Mouse (Mus musculus) stomach, embryonic 14.5 days (tissue): ENCODE measurements around the gene Asic2. TPM values are rescaled to one million over a fixed set of nuclear protein-coding genes. Genes with fewer than 3 reads are reported as not detected.
A peak's percentile ranks its signal among the peaks of the same experiment; 100 is the strongest.

Experiments
- ATAC-seq: fragments of 200-750 bp; cut with Nextera tagmentation; 2 replicates; pipeline ENCODE4 v1.8.0; 2017; ENCODE audit warnings: low read depth, moderate TSS enrichment; ENCODE audit not compliant: insufficient number of reproducible peaks, insufficient read depth, low FRiP score
- H3K27ac ChIP-seq: fragments of 300-500 bp; sonication (generic); 2 replicates; pipeline ENCODE4 v1.5.1; 2014; ENCODE audit warnings: mild to moderate bottlenecking, low read length, moderate library complexity, mixed read lengths
- H3K27me3 ChIP-seq: fragments of 300-500 bp; sonication (generic); 2 replicates; pipeline ENCODE4 v1.6.1; 2014; ENCODE audit warnings: low read length, control low read depth, mixed read lengths; ENCODE audit not compliant: control insufficient read depth, insufficient read depth
- H3K36me3 ChIP-seq: fragments of 300-500 bp; sonication (generic); 2 replicates; pipeline ENCODE4 v1.6.1; 2014; ENCODE audit warnings: mild to moderate bottlenecking, control low read depth, low read length, moderate library complexity, mixed read lengths; ENCODE audit not compliant: control insufficient read depth, insufficient read depth
- H3K4me1 ChIP-seq: fragments of 300-500 bp; sonication (generic); 2 replicates; pipeline ENCODE4 v1.6.1; 2014; ENCODE audit warnings: low read length, control low read depth, mixed read lengths; ENCODE audit not compliant: control insufficient read depth, insufficient read depth
- H3K4me2 ChIP-seq: fragments of 300-500 bp; sonication (generic); replicated peaks from 2 replicates; pipeline ENCODE4 v1.6.1; 2014; ENCODE audit warnings: low read depth, low read length, control low read depth
- H3K4me3 ChIP-seq: fragments of 300-500 bp; sonication (generic); 2 replicates; pipeline ENCODE4 v1.5.1; 2014; ENCODE audit warnings: low read depth, low read length, control low read depth
- H3K9ac ChIP-seq: fragments of 300-500 bp; sonication (generic); replicated peaks from 2 replicates; pipeline ENCODE4 v1.6.1; 2014; ENCODE audit warnings: low read depth, mild to moderate bottlenecking, control low read depth, low read length, moderate library complexity, mixed read lengths
- H3K9me3 ChIP-seq: fragments of 300-500 bp; sonication (generic); 2 replicates; pipeline ENCODE4 v1.6.1; 2016; ENCODE audit warnings: low read depth, low read length, control low read depth; ENCODE audit not compliant: control insufficient read depth
- WGBS: fragments of 180-500 bp; shearing (Covaris S2); extraction: QIAGEN DNeasy Blood & Tissue Kit; methylation state at CpG from one replicate; pipeline ENCODE4 v1.1.7; 2014; 5-methylcytosine and 5-hydroxymethylcytosine counted together
- polyA plus RNA-seq: library from polyadenylated mRNA; unstranded; fragments of >200 nt; fragmentation: Nextera tagmentation; extraction: Ambion mirVana; gene quantifications from 2 replicates; pipeline ENCODE4 v1.2.1, GENCODE M21; 2014

Asic2 gene
- polyA plus RNA-seq, 1 experiment from 2014 or later: 0.27 TPM

- Histone ChIP-seq H3K4me2 (no peak overlapping the region), H3K36me3 (no peaks in the 10 kb centered on the region), H3K9ac (no peak overlapping the region), H3K4me3 (no peak overlapping the region), H3K9me3 (no peaks in the 10 kb centered on the region), H3K4me1 (no peaks in the 10 kb centered on the region), H3K27me3 (no peaks in the 10 kb centered on the region), H3K27ac (no peak overlapping the region)
- no peak for ATAC-seq
- 94% methylated on average over 2 of the region's 2 CpGs for WGBS
Observed at GRCm38 (mm10) chr11:81111626-81112025, 856.6 kb downstream of the Asic2 start.

DNA sequence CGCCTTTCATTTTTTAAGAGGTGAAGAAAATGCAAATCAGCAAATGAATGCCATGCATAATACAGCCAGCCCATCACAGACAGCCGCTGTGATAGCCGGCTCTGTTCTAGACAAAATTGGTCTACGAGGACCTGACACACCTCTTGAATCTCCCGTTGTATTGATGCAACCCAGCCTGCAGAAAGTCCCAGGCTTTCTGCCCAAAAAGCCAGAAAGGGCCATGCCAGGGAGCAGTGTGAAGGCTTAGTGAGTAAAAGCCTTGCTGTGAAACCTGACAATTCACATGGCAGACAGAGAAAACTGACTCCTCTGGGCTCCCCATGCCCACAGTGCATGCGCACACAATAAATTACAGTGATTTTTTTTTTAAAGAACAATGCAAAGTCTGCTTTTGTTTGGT is 858.2 kb downstream of the Asic2 start:
- Histone ChIP-seq H3K27me3 (no peaks in the 10 kb centered on the region), H3K4me1 (no peaks in the 10 kb centered on the region), H3K27ac (no peak overlapping the region), H3K9ac (no peak overlapping the region), H3K36me3 (no peaks in the 10 kb centered on the region), H3K4me3 (no peak overlapping the region), H3K9me3 (no peaks in the 10 kb centered on the region), H3K4me2 (no peak overlapping the region)
- ATAC-seq: no peak
- WGBS: 74% methylated on average over 6 of the region's 6 CpGs

- Histone ChIP-seq H3K36me3 (no peaks in the 10 kb centered on the region), H3K4me3 (no peak overlapping the region), H3K27ac (no peak overlapping the region), H3K4me1 (no peaks in the 10 kb centered on the region), H3K9ac (no peak overlapping the region), H3K27me3 (no peaks in the 10 kb centered on the region), H3K4me2 (no peak overlapping the region), H3K9me3 (no peaks in the 10 kb centered on the region)
- ATAC-seq: no peak
- 83% methylated on average over 1 of the region's 1 CpGs for WGBS
Observed at GRCm38 (mm10) chr11:81106949-81107348, 861.3 kb downstream of the Asic2 start.

GRCm38 (mm10) chr11:81100829-81101228 is 867.4 kb downstream of the Asic2 start:
- no peaks in the 10 kb centered on the region for H3K4me1 ChIP-seq
- H3K4me2 ChIP-seq: no peak overlapping the region
- no peak overlapping the region for H3K9ac ChIP-seq
- no peak overlapping the region for H3K4me3 ChIP-seq
- H3K9me3 ChIP-seq: no peaks in the 10 kb centered on the region
- no peaks in the 10 kb centered on the region for H3K36me3 ChIP-seq
- H3K27me3 ChIP-seq: no peaks in the 10 kb centered on the region
- no peak overlapping the region for H3K27ac ChIP-seq
- 76% methylated on average over 6 of the region's 6 CpGs for WGBS
- no peak for ATAC-seq

DNA sequence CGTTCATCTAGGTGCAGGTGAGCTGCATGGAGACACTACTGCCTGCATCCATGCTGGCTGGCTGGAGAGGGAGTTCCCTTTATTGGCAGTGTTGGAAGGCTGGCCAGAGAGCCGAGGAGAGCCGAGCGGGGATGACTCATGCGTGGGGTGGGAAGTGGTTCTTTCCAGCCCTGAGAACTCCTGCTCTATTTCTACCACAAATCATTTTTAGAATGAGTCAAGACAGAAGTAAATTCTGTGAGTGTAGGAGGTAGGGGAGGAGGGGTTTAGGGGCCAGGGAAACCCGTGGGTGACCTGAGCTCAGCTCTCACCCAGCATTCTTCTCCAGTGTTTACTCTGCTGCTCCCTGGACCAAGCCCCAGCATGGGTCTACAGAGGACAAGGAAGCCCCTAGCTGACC is 872.2 kb downstream of the Asic2 start:
- no peak overlapping the region for H3K4me2 ChIP-seq
- 23% methylated on average over 6 of the region's 6 CpGs for WGBS

GRCm38 (mm10) chr11:81094581-81094980 is 873.7 kb downstream of the Asic2 start:
- no peaks in the 10 kb centered on the region for H3K36me3 ChIP-seq

More for the DNA sequence above, 872.2 kb downstream of the Asic2 start:
- Histone ChIP-seq H3K9ac (no peak overlapping the region), H3K36me3 (no peaks in the 10 kb centered on the region), H3K27me3 (no peaks in the 10 kb centered on the region), H3K27ac (no peak overlapping the region), H3K9me3 (no peaks in the 10 kb centered on the region), H3K4me3 (no peak overlapping the region), H3K4me1 (no peaks in the 10 kb centered on the region)
- ATAC-seq: peak; percentile 76

GRCm38 (mm10) chr11:81092161-81092560 is 876.1 kb downstream of the Asic2 start:
- no peak overlapping the region for H3K9ac ChIP-seq
- no peaks in the 10 kb centered on the region for H3K36me3 ChIP-seq
- no peak overlapping the region for H3K4me2 ChIP-seq
- no peaks in the 10 kb centered on the region for H3K27me3 ChIP-seq
- H3K9me3 ChIP-seq: no peaks in the 10 kb centered on the region
- no peak overlapping the region for H3K4me3 ChIP-seq
- 71% methylated on average over 2 of the region's 2 CpGs for WGBS
- ATAC-seq: no peak
- no peaks in the 10 kb centered on the region for H3K4me1 ChIP-seq
- no peak overlapping the region for H3K27ac ChIP-seq

More at GRCm38 (mm10) chr11:81094581-81094980, 873.7 kb downstream of the Asic2 start:
- no peak overlapping the region for H3K27ac ChIP-seq
- no peaks in the 10 kb centered on the region for H3K27me3 ChIP-seq
- no peak overlapping the region for H3K4me2 ChIP-seq
- ATAC-seq: no peak
- no peak overlapping the region for H3K4me3 ChIP-seq
- H3K9me3 ChIP-seq: no peaks in the 10 kb centered on the region
- 71% methylated on average over 8 of the region's 8 CpGs for WGBS
- no peak overlapping the region for H3K9ac ChIP-seq
- no peaks in the 10 kb centered on the region for H3K4me1 ChIP-seq

- Histone ChIP-seq H3K36me3 (no peaks in the 10 kb centered on the region), H3K9me3 (no peaks in the 10 kb centered on the region), H3K27me3 (no peaks in the 10 kb centered on the region), H3K27ac (no peak overlapping the region), H3K4me1 (0 out of 2 replicates have a peak, but pooled peaks cover 2% of the 10 kb centered on the region), H3K4me3 (no peak overlapping the region), H3K4me2 (no peak overlapping the region), H3K9ac (no peak overlapping the region)
- ATAC-seq: no peak
- WGBS: 63% methylated on average over 4 of the region's 4 CpGs
Observed at GRCm38 (mm10) chr11:81083822-81084221, 884.4 kb downstream of the Asic2 start.

DNA sequence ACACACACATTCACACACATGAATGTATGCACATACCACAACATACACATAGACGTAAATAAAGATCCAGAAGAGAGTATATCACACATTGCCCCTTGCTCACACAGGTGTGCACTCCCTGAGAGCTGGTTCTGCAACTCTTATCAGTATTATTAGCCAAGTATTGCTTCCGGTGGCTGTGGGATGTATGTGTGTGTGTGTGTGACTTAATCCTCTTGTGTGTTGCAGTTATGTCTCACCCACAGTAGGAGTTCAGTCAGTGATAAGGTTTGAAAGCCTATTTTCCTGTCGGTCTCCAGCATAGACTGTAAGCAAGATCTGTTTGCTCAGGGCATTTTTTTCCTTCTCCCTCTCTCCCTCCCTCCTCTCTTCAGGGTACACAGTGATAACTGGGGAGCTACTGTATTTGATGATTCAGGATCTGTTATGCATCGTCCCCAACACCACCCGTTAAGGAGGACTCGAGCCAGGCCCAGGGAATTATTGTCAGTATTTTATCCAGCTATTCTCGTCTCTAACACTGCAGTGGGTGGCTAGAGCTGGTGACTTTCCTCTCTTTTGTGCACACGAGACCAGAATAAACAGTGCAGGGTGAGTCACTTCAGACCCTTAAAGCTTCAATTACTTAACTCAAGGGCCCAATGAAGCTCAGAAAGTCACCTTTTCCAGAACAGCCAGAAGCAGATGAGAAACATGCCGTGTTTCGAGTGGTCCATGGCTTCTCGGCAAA is 888.0 kb downstream of the Asic2 start:
- WGBS: 48% methylated on average over 11 of the region's 11 CpGs
- ATAC-seq: peak; percentile 61; the same call in 1 of the 2 replicates
- H3K27ac ChIP-seq: no peak overlapping the region
- H3K4me1 ChIP-seq: 0 out of 2 replicates have a peak, but pooled peaks cover 2% of the 10 kb centered on the region
- H3K4me2 ChIP-seq: no peak overlapping the region
- no peak overlapping the region for H3K9ac ChIP-seq
- H3K27me3 ChIP-seq: no peaks in the 10 kb centered on the region
- H3K9me3 ChIP-seq: no peaks in the 10 kb centered on the region
- H3K4me3 ChIP-seq: no peak overlapping the region
- no peaks in the 10 kb centered on the region for H3K36me3 ChIP-seq
